Mouse (Mus musculus) brain, embryonic 14.5 days (tissue): ENCODE results near the gene Rnft2. TPM values are rescaled to one million over a fixed set of nuclear protein-coding genes. Genes with fewer than 3 reads are reported as not detected.

Experiments used
- DNase-seq: peaks from one replicate; pipeline ENCODE4 v3.0.0-alpha.2; 2011; ENCODE audit warnings: low read depth
- CTCF ChIP-seq: fragments of 200-500 bp; IDR thresholded peaks from 2 replicates; pipeline ENCODE4 v1.5.1; 2012; ENCODE audit warnings: inconsistent platforms, mild to moderate bottlenecking, moderate library complexity, borderline replicate concordance; ENCODE audit not compliant: insufficient read depth, insufficient read length; ENCODE audit errors: extremely low read depth
- POLR2A ChIP-seq: fragments of 200-500 bp; IDR thresholded peaks from 2 replicates; pipeline ENCODE4 v1.6.1; 2012; ENCODE audit warnings: mild to moderate bottlenecking, inconsistent platforms, borderline replicate concordance; ENCODE audit not compliant: poor library complexity, insufficient read depth, insufficient read length, severe bottlenecking; ENCODE audit errors: extremely low read depth
- polyA plus RNA-seq: library from polyadenylated mRNA; depleted of rRNA; stranded (reverse); fragments of >200 nt; gene quantifications from 2 replicates; pipeline ENCODE4 v1.2.3, GENCODE M21; 2012; rRNA removed

The Rnft2 gene
- polyA plus RNA-seq = 79.6 and 97.9 TPM in 2 replicates

DNA sequence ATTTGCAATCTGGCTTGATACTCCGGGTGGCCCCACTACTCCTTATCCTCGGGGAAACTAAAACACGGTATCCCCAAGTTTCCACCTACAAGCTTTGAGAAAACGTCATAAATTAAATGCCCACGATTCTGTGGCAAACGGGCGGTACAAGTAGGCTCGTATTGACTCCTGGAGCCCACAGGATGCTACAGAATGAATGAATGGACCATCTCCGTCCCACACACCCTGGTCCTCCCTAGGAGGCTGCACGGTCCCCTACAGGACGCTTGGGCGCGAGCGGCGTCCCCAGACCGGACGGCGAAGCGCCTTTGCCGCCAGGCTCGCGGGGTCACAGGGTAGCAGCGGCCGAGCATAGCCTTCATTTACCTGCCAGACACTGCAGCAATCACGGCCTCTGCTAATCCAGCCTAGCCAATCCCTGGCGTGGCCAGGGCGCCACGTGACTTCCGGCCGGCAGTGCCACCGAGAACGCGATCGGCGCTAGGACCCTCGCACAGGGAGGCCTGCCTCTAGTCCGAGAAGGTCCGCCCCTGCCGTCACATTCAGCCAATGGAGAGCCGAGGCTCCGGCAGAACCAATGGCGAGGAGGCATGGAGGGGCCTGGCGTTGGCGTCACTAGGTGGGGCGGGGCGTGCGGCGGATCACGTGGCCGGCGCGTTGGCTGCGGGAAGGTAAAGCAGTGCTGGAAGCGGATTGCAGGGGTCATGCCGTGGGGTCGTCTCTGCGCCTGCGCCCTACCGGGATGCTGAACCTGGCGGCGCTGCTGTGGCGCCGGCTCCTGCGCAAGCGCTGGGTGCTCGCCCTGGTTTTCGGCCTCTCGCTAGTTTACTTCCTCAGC lies at the start of gene Rnft2, which contains the start of gene 2410131K14Rik:
Rnft2 (minus strand) TSS at position 511 of the 838 bp plus-strand sequence.
2410131K14Rik (plus strand) TSS at position 622 of the 838 bp plus-strand sequence.
- DNase-seq = peak; percentile 100
- peak; percentile 77 for TF ChIP-seq POLR2A
- TF ChIP-seq CTCF = no peak

DNA sequence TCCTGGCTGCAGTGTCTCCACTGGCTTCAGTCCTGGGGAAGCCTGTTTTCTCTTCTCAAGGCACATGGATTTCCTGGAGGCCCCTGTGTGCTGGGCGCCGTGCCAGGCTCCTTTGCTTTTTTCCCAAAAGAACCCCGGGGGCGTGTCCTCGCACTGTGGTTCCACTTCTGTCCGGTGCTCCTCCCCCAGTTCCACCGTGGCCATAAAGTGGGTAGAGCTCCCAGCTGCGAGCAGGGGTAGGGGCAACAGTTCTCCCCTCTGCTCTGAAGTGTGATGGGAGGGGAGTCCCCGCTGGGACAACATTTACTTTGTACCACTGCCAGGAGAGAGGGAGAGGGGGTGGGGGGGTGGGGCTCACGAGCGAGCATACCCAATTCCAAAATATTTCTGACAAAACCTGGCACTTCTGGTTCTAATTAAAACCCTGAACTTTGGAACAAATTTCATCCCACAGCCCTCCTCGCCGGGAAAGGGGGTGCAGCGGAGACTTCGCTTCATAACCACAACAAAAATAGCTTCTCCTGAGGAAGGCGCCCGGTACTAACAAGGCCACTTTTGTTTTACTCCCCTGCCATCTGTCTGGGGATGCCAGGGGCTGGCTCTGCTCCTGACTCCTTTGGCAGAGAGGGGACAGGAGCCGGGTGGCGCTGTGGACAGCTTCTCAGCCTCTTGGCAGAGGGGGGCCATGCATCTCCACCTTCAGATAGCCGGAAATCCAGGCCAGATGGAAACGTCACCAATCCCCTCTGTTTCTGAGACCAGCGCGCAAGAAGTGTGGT lies 49.4 kb upstream of the Rnft2 start:
- peak; percentile 97 for DNase-seq
- no peak for TF ChIP-seq CTCF
- no peak for TF ChIP-seq POLR2A

DNA sequence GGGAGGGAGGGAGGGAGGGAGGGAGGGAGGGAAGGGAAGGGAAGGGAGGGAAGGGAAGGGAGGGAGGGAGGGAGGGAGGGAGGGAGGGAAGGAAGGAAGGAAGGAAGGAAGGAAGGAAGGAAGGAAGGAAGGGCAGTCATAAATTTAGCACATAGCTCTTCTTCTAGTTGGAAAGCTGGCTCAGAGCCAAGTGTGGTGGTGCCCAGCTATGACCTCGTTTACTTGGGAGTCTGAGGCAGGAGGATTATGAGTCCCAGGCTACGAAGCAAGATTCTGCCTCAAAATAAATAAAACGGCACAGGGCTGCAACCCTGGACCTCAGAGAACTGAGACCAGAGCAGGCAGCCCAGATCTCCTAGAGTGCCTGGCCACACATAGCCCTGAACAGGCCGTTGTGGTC lies 47.6 kb upstream of the Rnft2 start:
- TF ChIP-seq POLR2A = no peak
- no peak for TF ChIP-seq CTCF
- DNase-seq = no peak

DNA sequence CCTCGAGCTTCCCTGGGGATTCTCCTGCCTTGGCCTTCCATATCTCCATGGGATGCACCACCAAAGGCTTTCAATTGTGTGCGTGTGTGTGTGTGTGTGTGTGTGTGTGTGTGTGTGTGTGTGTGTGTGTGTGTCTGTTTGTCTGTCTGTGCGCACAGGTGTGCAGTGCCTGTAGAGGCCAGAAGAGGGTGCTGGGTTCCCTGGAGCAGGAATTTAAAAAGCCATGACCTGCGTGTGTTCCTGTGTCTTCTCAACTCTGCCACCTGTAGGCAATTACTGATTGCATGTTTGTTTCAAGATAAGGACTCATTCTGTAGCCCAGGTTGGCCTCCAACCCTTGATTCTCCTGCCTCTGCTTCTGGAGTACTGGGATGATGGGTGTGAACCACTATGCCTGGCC lies 46.5 kb upstream of the Rnft2 start:
- no peak for DNase-seq
- no peak for TF ChIP-seq CTCF

DNA sequence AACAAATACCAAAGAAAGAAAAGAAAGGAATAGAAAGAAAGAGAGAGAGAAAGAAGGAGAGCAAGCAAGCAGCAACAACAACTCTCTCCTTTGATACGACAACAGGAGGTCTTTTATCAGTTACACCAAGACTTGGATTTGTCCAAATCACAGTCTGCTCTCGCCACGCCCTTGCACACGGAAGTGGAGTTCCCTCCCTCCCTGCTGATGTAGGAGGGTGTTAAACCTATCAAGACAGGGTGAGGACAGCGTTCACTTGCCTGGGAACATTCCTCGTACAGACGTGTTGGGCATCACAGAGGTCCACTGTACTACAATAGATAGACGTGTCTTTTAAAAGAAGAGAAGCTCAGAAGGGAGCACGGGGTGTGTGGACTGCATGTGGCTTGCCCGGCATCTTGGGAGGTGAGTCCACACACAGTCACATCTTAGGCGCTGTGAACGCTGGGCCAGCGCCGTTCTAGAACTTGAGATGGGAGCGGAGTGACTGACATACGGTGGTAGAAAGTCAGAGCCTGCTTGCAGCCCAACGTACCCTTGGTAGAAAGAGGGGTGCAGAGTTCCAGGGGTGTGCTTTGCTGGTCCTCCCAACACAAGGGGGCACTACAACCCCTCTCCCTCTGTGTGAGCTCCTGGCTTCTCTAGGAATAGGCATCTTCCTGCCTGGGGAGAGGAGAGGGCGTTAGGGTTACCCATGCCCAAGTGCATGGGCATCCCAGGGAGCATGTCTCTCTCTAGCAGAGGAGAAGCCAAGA lies 33.0 kb upstream of the Rnft2 start:
- no peak for TF ChIP-seq POLR2A
- TF ChIP-seq CTCF = no peak
- no peak for DNase-seq

DNA sequence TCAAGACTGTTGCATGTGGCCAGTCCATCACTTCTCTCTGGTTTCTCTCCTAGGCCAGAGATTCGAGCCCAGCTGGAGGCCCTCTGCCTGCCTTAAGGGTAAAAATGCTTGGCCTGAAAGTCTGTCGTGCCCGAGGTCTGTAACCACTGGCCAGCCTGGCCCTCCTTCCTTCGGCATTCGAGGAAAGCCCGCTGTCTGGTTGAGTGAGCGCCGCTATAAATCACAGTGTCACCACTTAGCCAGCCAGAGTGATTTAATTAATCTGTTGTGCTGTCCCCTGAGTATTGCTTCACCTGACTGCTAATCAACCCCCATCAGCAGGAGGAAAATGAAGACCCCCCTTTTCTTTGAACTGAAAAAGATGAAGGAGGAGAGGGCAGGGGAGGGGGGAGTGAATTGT lies 31.8 kb upstream of the Rnft2 start:
- peak; percentile 66 for DNase-seq
- no peak for TF ChIP-seq CTCF
- no peak for TF ChIP-seq POLR2A

DNA sequence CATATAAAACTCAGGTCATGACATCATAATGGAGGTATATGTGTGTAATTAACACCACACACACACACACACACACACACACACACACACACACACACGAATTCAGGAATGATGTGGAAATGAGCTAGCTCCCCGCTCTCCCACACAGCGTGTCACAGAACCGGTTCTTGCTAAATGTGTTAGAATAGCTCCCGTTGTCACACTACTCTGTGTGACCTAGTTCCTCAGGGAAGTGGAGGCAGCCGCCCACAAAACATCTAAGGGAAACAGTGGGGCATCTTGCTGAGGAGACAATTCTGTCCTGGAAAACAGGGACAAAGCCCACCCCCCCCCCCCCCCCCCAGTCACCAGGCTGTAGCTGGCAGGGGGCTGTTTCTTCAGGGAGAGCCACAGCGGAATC lies 31.4 kb upstream of the Rnft2 start:
- TF ChIP-seq POLR2A = no peak
- no peak for TF ChIP-seq CTCF
- no peak for DNase-seq

DNA sequence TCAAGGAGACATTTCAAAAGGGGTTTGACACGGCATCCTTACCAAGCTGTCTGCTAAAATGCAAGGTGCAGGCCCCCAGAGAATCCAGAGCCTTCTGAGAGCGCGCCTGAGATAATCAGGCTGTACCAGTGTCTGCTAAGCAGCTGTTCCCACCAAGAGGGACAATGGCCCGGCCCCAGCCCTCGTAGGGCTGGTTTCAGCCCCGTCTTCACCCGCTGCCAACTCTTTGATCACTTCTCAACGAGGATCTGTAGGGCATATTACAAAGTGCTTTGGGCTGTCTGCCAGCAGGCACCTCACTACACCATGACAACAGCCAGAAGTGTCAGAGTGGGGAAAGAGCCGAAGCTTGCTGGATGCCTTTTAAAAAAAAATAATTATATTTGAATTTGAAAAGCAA lies 29.6 kb upstream of the Rnft2 start:
- TF ChIP-seq POLR2A = no peak
- no peak for TF ChIP-seq CTCF

DNA sequence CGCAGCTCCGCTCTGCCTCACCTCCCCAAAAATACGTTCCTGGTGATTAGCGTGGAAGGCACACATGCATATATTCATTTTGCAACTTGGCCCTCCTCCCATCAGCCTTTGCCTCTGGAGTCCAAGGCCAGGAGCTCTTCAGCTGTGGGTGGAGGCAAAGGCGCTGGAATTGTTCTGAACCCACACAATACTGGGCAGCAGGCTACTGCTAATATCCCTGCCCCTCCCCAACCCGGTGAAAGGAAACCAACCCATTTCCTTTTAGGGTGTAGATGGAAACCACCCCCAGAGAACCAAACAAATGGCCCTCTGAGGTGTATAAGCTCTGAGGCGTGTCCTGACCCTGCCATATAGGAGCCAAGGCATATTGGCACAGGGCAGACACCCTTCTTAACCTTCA lies 28.5 kb upstream of the Rnft2 start:
- peak; percentile 69 for DNase-seq
- TF ChIP-seq CTCF (no peak), POLR2A (no peak)

More for the DNA sequence above, 29.6 kb upstream of the Rnft2 start:
- DNase-seq = peak; percentile 97

DNA sequence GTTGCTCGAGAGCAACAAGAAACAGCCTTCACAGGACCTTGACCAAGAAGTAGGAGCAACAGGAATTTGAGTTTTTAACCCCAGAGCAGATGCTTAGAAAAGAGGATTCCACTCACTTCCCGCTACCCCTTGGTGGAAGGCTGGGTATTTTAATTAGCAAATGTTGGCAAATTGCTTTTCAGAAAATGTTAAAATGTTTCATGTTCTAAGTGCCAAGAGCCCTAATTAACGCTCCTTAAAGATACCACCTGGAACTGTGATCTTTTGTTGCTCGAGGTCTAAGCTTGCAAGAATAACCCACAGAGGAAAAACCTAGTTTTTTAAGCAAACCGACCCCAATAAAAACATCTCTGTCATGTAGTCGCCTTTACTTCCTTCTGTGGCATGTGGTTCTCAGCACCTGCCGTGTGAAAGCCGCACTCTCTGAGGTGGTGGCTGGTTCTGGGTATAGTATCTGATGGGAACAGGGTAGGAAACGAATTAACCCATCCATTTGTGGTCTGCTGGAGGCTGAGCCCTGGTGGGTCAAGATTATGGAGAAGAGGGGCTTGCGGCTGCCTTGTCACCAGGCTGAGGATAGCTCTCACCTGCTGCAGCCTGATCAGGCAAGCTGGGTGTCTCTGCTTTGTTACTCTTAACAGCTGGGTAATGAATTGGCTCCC lies 26.7 kb upstream of the Rnft2 start:
- TF ChIP-seq CTCF (no peak), POLR2A (no peak)
- peak; percentile 65 for DNase-seq

DNA sequence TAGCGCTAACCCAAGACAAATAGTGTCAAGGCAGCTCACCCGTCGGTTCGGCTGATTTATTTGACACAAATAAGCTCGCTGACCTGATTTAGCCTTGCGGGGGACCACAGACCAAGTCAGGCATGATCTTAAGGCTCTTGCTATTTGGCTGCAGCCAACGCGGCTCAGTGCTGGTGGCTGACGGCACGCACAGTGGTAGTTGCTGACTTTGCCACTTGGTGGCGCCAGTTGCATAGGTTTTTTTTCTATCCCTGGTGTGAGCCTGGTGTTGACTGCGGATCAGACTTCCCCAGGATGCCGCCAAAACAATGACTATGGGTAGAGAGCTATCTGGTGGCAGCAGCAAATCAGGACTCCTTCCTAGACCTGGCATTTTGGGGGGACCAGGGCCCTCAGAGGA lies 24.1 kb upstream of the Rnft2 start:
- peak; percentile 92 for DNase-seq
- no peak for TF ChIP-seq POLR2A
- TF ChIP-seq CTCF = peak; percentile 96

DNA sequence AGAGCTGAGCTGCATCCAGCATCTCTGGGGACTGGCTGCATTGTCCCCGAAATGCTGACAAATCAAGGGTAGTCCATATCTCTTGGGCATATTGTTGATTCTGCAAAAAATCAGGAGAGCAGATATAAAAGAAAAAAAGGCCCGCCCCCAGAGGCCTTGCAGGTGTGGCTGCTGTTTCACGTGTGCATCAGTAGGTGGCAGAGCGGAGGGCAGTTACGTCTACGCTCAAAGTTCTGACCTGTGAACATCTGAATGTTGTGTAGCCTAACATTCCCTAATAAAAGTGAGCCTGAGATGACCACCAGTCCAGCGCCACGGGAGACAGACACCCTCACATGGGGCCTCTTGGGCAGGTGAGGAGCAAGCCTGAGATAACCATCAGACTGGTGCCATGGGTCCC lies 21.4 kb upstream of the Rnft2 start:
- TF ChIP-seq CTCF (peak; percentile 50), POLR2A (no peak)
- no peak for DNase-seq
